Mouse (Mus musculus): ENCODE measurements around the gene Smoc1.

DNA sequence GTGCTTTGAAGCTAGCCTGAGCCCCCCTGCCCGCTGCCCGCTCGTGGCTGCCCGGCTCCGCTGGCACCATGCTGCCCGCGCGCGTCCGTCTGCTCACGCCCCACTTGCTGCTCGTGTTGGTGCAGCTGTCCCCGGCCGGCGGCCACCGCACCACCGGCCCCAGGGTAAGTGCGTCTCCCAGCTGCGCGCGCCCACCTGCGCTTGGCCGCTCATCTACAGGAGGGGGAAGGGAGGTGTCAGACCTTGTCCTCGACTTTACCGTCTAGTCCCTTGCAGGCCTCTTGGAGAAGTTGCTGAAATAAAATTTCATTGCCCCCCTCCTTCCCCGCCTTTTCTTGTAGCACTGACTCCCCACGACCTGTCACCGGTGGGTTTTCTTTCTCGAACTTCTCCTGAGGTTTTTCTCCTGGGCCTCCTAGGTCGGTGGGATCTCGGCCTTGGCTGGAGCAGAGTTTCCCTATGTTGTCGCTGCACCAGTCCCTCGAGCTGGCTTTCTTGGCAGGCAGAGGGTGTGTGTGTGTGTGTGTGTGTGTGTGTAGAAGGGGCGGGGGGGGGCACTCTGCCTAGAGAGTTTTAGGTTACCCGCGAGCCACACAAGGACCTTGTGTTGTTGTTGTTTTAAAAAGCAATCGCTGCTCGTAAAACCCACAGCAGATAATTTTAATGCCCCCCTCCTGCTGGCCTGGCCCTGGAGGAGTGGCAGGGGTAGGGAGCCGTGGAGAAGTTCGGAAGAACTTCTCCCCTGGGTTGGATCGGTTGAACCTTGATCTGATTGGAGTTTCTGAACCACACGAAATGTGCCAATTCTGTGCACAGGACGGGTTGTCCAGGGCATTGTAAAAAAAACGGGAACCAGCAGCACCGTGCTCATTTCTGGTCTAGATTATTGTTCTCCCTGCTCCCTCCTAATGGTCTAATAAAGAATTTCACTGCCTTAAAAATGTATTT, 661 bp downstream of the Smoc1 start:
- no peak for TF ChIP-seq CTCF (IDR thresholded peaks at IDR 0.05; ENCODE audit: low read depth)
- no peak for TF ChIP-seq EP300 (IDR thresholded peaks at IDR 0.05; ENCODE audit: low read depth)

All from liver, postnatal 0 days (tissue).